Mouse (Mus musculus) kidney, embryonic 16.5 days (tissue): ENCODE measurements at regions not wholly inside any gene's neighbourhood (a gene's known extent, or its start where the extent isn't known, plus 50 kb on each side); places are given as distances from the start of the nearest gene placed in this dataset.

Experiments used
- ATAC-seq: fragments of 200-750 bp; cut with Nextera tagmentation; 2 replicates; pipeline ENCODE4 v1.8.0; 2017; ENCODE audit warnings: moderate TSS enrichment; ENCODE audit not compliant: low FRiP score, low TSS enrichment
- H3K27ac ChIP-seq: fragments of 300-500 bp; sonication (generic); 2 replicates; pipeline ENCODE4 v1.5.1; 2014; ENCODE audit warnings: low read length
- H3K27me3 ChIP-seq: fragments of 300-500 bp; sonication (generic); 2 replicates; pipeline ENCODE4 v1.6.1; 2014; ENCODE audit warnings: low read length, control low read depth, mixed read lengths; ENCODE audit not compliant: insufficient read depth
- H3K36me3 ChIP-seq: fragments of 300-500 bp; sonication (generic); 2 replicates; pipeline ENCODE4 v1.6.1; 2014; ENCODE audit warnings: low read length, control low read depth, mixed read lengths; ENCODE audit not compliant: insufficient read depth
- H3K4me1 ChIP-seq: fragments of 300-500 bp; sonication (generic); 2 replicates; pipeline ENCODE4 v1.6.1; 2014; ENCODE audit warnings: low read length, control low read depth, mixed read lengths; ENCODE audit not compliant: insufficient read depth
- H3K4me2 ChIP-seq: fragments of 300-500 bp; sonication (generic); replicated peaks from 2 replicates; pipeline ENCODE4 v1.6.1; 2014; ENCODE audit warnings: low read depth, low read length
- H3K4me3 ChIP-seq: fragments of 300-500 bp; sonication (generic); 2 replicates; pipeline ENCODE4 v1.5.1; 2014; ENCODE audit warnings: mild to moderate bottlenecking, low read length
- H3K9ac ChIP-seq: fragments of 300-500 bp; sonication (generic); replicated peaks from 2 replicates; pipeline ENCODE4 v1.6.1; 2014; ENCODE audit warnings: low read length
- H3K9me3 ChIP-seq: fragments of 300-500 bp; sonication (generic); 2 replicates; pipeline ENCODE4 v1.6.1; 2016; ENCODE audit warnings: low read length, control low read depth
- WGBS: fragments of 180-500 bp; shearing (Covaris S2); extraction: QIAGEN DNeasy Blood & Tissue Kit; methylation state at CpG from one replicate; pipeline ENCODE4 v1.1.7; 2014; 5-methylcytosine and 5-hydroxymethylcytosine counted together

GRCm38 (mm10) chr9:101687226-101687625 lies 174.4 kb upstream of the 9630041A04Rik start:
- H3K9ac ChIP-seq, result no peak overlapping the region
- H3K4me1 ChIP-seq, result no peaks in the 10 kb centered on the region
- no peak overlapping the region for H3K27ac ChIP-seq
- no peak overlapping the region for H3K4me3 ChIP-seq
- WGBS, result 56% methylated on average over 6 of the region's 6 CpGs
- H3K4me2 ChIP-seq, result no peak overlapping the region
- no peaks in the 10 kb centered on the region for H3K36me3 ChIP-seq
- H3K27me3 ChIP-seq, result peaks cover 12% of the 10 kb centered on the region; the same call in 1 of the 2 replicates
- no peak for ATAC-seq
- H3K9me3 ChIP-seq, result no peaks in the 10 kb centered on the region

- no peaks in the 10 kb centered on the region for H3K27me3 ChIP-seq
- no peaks in the 10 kb centered on the region for H3K36me3 ChIP-seq
- H3K4me2 ChIP-seq, result no peak overlapping the region
- no peak overlapping the region for H3K27ac ChIP-seq
- WGBS, result 88% methylated on average over 2 of the region's 2 CpGs
- H3K9me3 ChIP-seq, result no peaks in the 10 kb centered on the region
- H3K4me1 ChIP-seq, result no peaks in the 10 kb centered on the region
- ATAC-seq, result no peak
- H3K4me3 ChIP-seq, result no peak overlapping the region
- H3K9ac ChIP-seq, result no peak overlapping the region
Observed at GRCm38 (mm10) chr9:101677563-101677962, 184.1 kb upstream of the 9630041A04Rik start.

- Histone ChIP-seq H3K36me3 (no peaks in the 10 kb centered on the region), H3K9me3 (no peaks in the 10 kb centered on the region), H3K9ac (no peak overlapping the region), H3K4me1 (no peaks in the 10 kb centered on the region), H3K27me3 (no peaks in the 10 kb centered on the region), H3K4me2 (no peak overlapping the region), H3K27ac (no peak overlapping the region), H3K4me3 (no peak overlapping the region)
- WGBS, result 67% methylated on average over 1 of the region's 1 CpGs
- ATAC-seq, result no peak
Observed at GRCm38 (mm10) chr9:101670111-101670510, 191.5 kb upstream of the 9630041A04Rik start.

GRCm38 (mm10) chr9:101649816-101650215 lies 211.8 kb upstream of the 9630041A04Rik start:
- Histone ChIP-seq H3K4me1 (no peaks in the 10 kb centered on the region), H3K9me3 (0 out of 2 replicates have a peak, but pooled peaks cover 2% of the 10 kb centered on the region), H3K27ac (no peak overlapping the region), H3K36me3 (no peaks in the 10 kb centered on the region), H3K27me3 (no peaks in the 10 kb centered on the region), H3K9ac (no peak overlapping the region), H3K4me3 (no peak overlapping the region), H3K4me2 (no peak overlapping the region)
- ATAC-seq, result no peak
- 66% methylated on average over 5 of the region's 5 CpGs for WGBS

GRCm38 (mm10) chr9:101641524-101641923 lies 220.1 kb upstream of the 9630041A04Rik start:
- H3K4me1 ChIP-seq, result no peaks in the 10 kb centered on the region
- H3K4me2 ChIP-seq, result no peak overlapping the region
- H3K27me3 ChIP-seq, result no peaks in the 10 kb centered on the region
- H3K9ac ChIP-seq, result no peak overlapping the region
- 42% methylated on average over 3 of the region's 3 CpGs for WGBS
- no peak overlapping the region for H3K27ac ChIP-seq
- H3K4me3 ChIP-seq, result no peak overlapping the region
- 0 out of 2 replicates have a peak, but pooled peaks cover 2% of the 10 kb centered on the region for H3K9me3 ChIP-seq
- no peak for ATAC-seq
- no peaks in the 10 kb centered on the region for H3K36me3 ChIP-seq

GRCm38 (mm10) chr9:101640598-101640997 lies 221.0 kb upstream of the 9630041A04Rik start:
- 0 out of 2 replicates have a peak, but pooled peaks cover 2% of the 10 kb centered on the region for H3K9me3 ChIP-seq
- H3K4me3 ChIP-seq, result no peak overlapping the region
- no peak overlapping the region for H3K4me2 ChIP-seq
- H3K9ac ChIP-seq, result no peak overlapping the region
- no peak overlapping the region for H3K27ac ChIP-seq
- no peaks in the 10 kb centered on the region for H3K4me1 ChIP-seq
- H3K36me3 ChIP-seq, result no peaks in the 10 kb centered on the region
- H3K27me3 ChIP-seq, result no peaks in the 10 kb centered on the region
- ATAC-seq, result no peak

GRCm38 (mm10) chr9:101616261-101616660 lies 245.4 kb upstream of the 9630041A04Rik start:
- no peak overlapping the region for H3K9ac ChIP-seq
- no peak overlapping the region for H3K27ac ChIP-seq
- no peak for ATAC-seq
- H3K9me3 ChIP-seq, result no peaks in the 10 kb centered on the region
- H3K36me3 ChIP-seq, result no peaks in the 10 kb centered on the region
- no peak overlapping the region for H3K4me3 ChIP-seq
- H3K4me2 ChIP-seq, result no peak overlapping the region
- 90% methylated on average over 2 of the region's 2 CpGs for WGBS
- H3K27me3 ChIP-seq, result no peaks in the 10 kb centered on the region
- H3K4me1 ChIP-seq, result no peaks in the 10 kb centered on the region

GRCm38 (mm10) chr9:101615176-101615575 lies 246.5 kb upstream of the 9630041A04Rik start:
- WGBS, result 87% methylated on average over 3 of the region's 3 CpGs
- Histone ChIP-seq H3K4me2 (no peak overlapping the region), H3K4me3 (no peak overlapping the region), H3K36me3 (no peaks in the 10 kb centered on the region), H3K4me1 (no peaks in the 10 kb centered on the region), H3K9me3 (no peaks in the 10 kb centered on the region), H3K9ac (no peak overlapping the region), H3K27ac (no peak overlapping the region), H3K27me3 (no peaks in the 10 kb centered on the region)
- no peak for ATAC-seq

- no peak overlapping the region for H3K4me3 ChIP-seq
- H3K36me3 ChIP-seq, result no peaks in the 10 kb centered on the region
- ATAC-seq, result no peak
- no peaks in the 10 kb centered on the region for H3K4me1 ChIP-seq
- WGBS, result 73% methylated on average over 3 of the region's 3 CpGs
- H3K9ac ChIP-seq, result no peak overlapping the region
- H3K4me2 ChIP-seq, result no peak overlapping the region
- no peaks in the 10 kb centered on the region for H3K27me3 ChIP-seq
- H3K27ac ChIP-seq, result no peak overlapping the region
- H3K9me3 ChIP-seq, result no peaks in the 10 kb centered on the region
Observed at GRCm38 (mm10) chr9:101613933-101614332, 247.7 kb upstream of the 9630041A04Rik start.

GRCm38 (mm10) chr9:101613471-101613870 lies 248.2 kb upstream of the 9630041A04Rik start:
- H3K9ac ChIP-seq, result no peak overlapping the region
- H3K36me3 ChIP-seq, result no peaks in the 10 kb centered on the region
- H3K27ac ChIP-seq, result no peak overlapping the region
- no peak for ATAC-seq
- H3K9me3 ChIP-seq, result no peaks in the 10 kb centered on the region
- no peak overlapping the region for H3K4me2 ChIP-seq
- 53% methylated on average over 2 of the region's 2 CpGs for WGBS
- H3K4me3 ChIP-seq, result no peak overlapping the region
- no peaks in the 10 kb centered on the region for H3K4me1 ChIP-seq
- no peaks in the 10 kb centered on the region for H3K27me3 ChIP-seq
